Mouse (Mus musculus) frontal cortex, postnatal 14 days (tissue): ENCODE data around the gene Abca9.
A peak's percentile ranks its signal among the peaks of the same experiment; 100 is the strongest.

Experiments used
- DNase-seq, 2 experiments: peaks; one replicate each; pipeline ENCODE4 v3.0.0; 2022; ENCODE audit warnings: low spot score in 2 of 2

The Abca9 gene

GRCm38 (mm10) chr11:110167459-110168251, at the start of gene Abca9:
TSS of gene Abca9 (minus strand) at chr11:110168196.
- DNase-seq = peak; percentile 13 to 17

- no peak for DNase-seq
Measured at GRCm38 (mm10) chr11:110217118-110217517, 49.1 kb upstream of the Abca9 start.

- DNase-seq = no peak
Measured at GRCm38 (mm10) chr11:110203930-110204329, 35.9 kb upstream of the Abca9 start.

- no peak for DNase-seq
Measured at GRCm38 (mm10) chr11:110198882-110199281, 30.9 kb upstream of the Abca9 start.

- DNase-seq = no peak
Measured at GRCm38 (mm10) chr11:110196561-110197306, 28.7 kb upstream of the Abca9 start.

GRCm38 (mm10) chr11:110195310-110195709, 27.3 kb upstream of the Abca9 start:
- no peak for DNase-seq

- no peak for DNase-seq
Measured at GRCm38 (mm10) chr11:110171212-110171611, 3.2 kb upstream of the Abca9 start.

- DNase-seq = no peak
Measured at GRCm38 (mm10) chr11:110165822-110166221, 2.2 kb downstream of the Abca9 start.

GRCm38 (mm10) chr11:110165409-110165808, 2.6 kb downstream of the Abca9 start:
- DNase-seq = no peak

- no peak for DNase-seq
Measured at GRCm38 (mm10) chr11:110157059-110157458, 10.9 kb downstream of the Abca9 start.

- DNase-seq = no peak
Measured at GRCm38 (mm10) chr11:110155985-110156384, 12.0 kb downstream of the Abca9 start.

- no peak for DNase-seq
Measured at GRCm38 (mm10) chr11:110147640-110148039, 20.4 kb downstream of the Abca9 start.

GRCm38 (mm10) chr11:110145421-110145820, 22.6 kb downstream of the Abca9 start:
- DNase-seq = no peak

GRCm38 (mm10) chr11:110130760-110131159, 37.2 kb downstream of the Abca9 start:
- no peak for DNase-seq

- DNase-seq = no peak
Measured at GRCm38 (mm10) chr11:110111137-110111536, 56.9 kb downstream of the Abca9 start.

GRCm38 (mm10) chr11:110101437-110101836, 66.6 kb downstream of the Abca9 start:
- DNase-seq = no peak

- DNase-seq = no peak
Measured at GRCm38 (mm10) chr11:110098901-110099300, 69.1 kb downstream of the Abca9 start.

- DNase-seq = no peak
Measured at GRCm38 (mm10) chr11:110097465-110097864, 70.5 kb downstream of the Abca9 start.

- DNase-seq = no peak
Measured at GRCm38 (mm10) chr11:110095858-110096257, 72.1 kb downstream of the Abca9 start, which contains the start of gene Abca8a. TSS of gene Abca8a (minus strand) at chr11:110095978.

- DNase-seq = no peak
Measured at GRCm38 (mm10) chr11:110094846-110095380, 73.1 kb downstream of the Abca9 start.

- DNase-seq = no peak
Measured at GRCm38 (mm10) chr11:110094236-110094635, 73.8 kb downstream of the Abca9 start.

GRCm38 (mm10) chr11:110091328-110091727, 76.7 kb downstream of the Abca9 start:
- DNase-seq = no peak

GRCm38 (mm10) chr11:110072158-110072557, 95.8 kb downstream of the Abca9 start:
- no peak for DNase-seq
